Mouse (Mus musculus): ENCODE results near the gene Mycbp. TPM values are rescaled to one million over a fixed set of nuclear protein-coding genes. Genes with fewer than 3 reads are reported as not detected.

Gene Mycbp
- 10 to 100 TPM; 18.3 to 19.5 TPM for total RNA-seq (2021)
- long read RNA-seq, experiment 1, transcript Mycbp-201 (5 exons, 1,685 nt): major isoform, 16 of 20 reads
- long read RNA-seq, experiment 1, partial matches to known transcripts: 0 of 20 reads
- long read RNA-seq, experiment 1, other reads (novel, unspliced or antisense): 3 of 20 reads
- long read RNA-seq, experiment 2, transcript Mycbp-201 (5 exons, 1,685 nt): major isoform, 20 of 22 reads
- long read RNA-seq, experiment 2, partial matches to known transcripts: 0 of 22 reads
- long read RNA-seq, experiment 2, other reads (novel, unspliced or antisense): 1 of 22 reads

- peak within 1 kb of the TSS; percentile 88 for H3K4me3 ChIP-seq
- intact Hi-C loops (cut with DNase I): loop anchor here (2.0 to 5.0 kb wide), 2 partner anchors 317 to 1018 kb away; partner anchors contain the start of gene Cap1
- DNase-seq: peak; percentile 100
- no peak for TF ChIP-seq CTCF (IDR thresholded peaks at IDR 0.05)
- H3K27ac ChIP-seq: peak within 1 kb of the TSS; percentile 87
Measured at GRCm38 (mm10) chr4:123904333-123905125, at the start of gene Mycbp. TSS of gene Mycbp (plus strand) at chr4:123904832.

DNA sequence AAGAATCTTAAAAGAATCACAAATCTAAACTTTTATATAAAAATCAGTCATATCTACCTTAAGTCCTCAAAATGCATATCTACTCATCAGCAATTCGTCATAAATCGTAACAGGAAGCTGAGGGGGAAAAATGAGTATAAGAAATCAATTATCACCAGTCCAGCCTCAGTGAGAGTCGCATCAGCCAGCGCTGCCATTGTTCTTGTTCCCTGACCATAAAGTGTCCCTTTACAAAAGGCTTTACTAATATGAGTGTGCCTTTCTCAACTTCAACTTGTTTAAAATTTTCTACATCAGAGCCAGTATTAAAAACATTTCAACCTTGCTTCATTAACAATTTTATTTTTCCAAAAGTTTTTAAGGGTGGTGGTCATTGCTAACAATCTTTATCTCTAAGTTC lies 47.7 kb upstream of the Mycbp start:
- intact Hi-C loops (cut with DNase I): no loop called here
- no peak overlapping the region for H3K4me3 ChIP-seq
- DNase-seq: no peak
- TF ChIP-seq CTCF (IDR thresholded peaks at IDR 0.05): no peak
- H3K27ac ChIP-seq: no peak overlapping the region

DNA sequence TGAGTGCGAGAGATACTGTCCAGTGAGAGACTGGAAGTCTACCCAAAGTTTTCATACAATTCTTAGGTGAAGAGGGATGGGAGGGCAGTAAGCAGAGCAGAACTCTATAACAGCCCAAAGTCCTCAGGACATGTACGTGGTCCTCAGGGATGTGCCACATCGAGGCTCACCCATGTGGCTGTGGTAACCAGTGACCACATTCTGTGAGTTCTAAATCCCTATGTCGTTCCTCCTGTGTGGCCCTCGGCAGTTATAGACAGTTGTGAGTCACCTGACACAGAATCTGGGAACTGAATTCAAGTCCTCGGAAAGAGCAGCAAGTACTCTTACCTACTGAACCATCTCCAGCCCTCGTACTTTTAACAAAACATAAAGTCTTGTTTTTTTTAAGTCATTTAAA lies 46.5 kb upstream of the Mycbp start:
- TF ChIP-seq CTCF (IDR thresholded peaks at IDR 0.05): no peak
- H3K27ac ChIP-seq: no peak overlapping the region
- DNase-seq: no peak
- no peak overlapping the region for H3K4me3 ChIP-seq
- intact Hi-C loops (cut with DNase I): no loop called here

DNA sequence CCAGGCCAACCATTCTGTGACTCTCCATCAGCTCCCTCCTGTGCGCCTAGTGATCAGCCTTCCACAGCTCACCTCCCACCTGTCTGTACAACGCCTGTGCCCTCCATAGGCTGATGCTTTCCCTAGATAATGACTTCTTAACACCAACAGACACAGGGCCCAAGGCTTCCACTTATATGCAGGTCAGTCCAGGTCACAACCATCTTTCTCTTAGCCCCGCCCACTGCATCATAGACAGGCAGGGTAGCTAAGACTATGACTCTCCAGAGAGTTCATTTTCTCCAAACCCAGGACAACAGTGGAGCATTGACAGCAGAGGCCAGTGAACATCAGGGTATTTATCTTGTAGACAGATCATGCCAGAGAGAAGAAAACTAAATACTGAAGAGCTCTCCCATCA lies 45.3 kb upstream of the Mycbp start, which contains the start of gene 4933427I04Rik:
Gene 4933427I04Rik, plus strand, starts transcription at position 301 of the 400 bp plus-strand sequence.
- DNase-seq: no peak
- Histone ChIP-seq H3K4me3 (no peak within 1 kb of the TSS), H3K27ac (no peak within 1 kb of the TSS)
- intact Hi-C loops (cut with DNase I): no loop called here
- no peak for TF ChIP-seq CTCF (IDR thresholded peaks at IDR 0.05)

GRCm38 (mm10) chr4:123859803-123860202 lies 44.8 kb upstream of the Mycbp start:
- intact Hi-C loops (cut with DNase I): no loop called here
- TF ChIP-seq CTCF (IDR thresholded peaks at IDR 0.05): no peak
- Histone ChIP-seq H3K4me3 (no peak overlapping the region), H3K27ac (no peak overlapping the region)
- no peak for DNase-seq

GRCm38 (mm10) chr4:123860621-123861020 lies 44.0 kb upstream of the Mycbp start:
- intact Hi-C loops (cut with DNase I): no loop called here
- no peak for TF ChIP-seq CTCF (IDR thresholded peaks at IDR 0.05)
- no peak for DNase-seq
- no peak overlapping the region for H3K4me3 ChIP-seq
- no peak overlapping the region for H3K27ac ChIP-seq

DNA sequence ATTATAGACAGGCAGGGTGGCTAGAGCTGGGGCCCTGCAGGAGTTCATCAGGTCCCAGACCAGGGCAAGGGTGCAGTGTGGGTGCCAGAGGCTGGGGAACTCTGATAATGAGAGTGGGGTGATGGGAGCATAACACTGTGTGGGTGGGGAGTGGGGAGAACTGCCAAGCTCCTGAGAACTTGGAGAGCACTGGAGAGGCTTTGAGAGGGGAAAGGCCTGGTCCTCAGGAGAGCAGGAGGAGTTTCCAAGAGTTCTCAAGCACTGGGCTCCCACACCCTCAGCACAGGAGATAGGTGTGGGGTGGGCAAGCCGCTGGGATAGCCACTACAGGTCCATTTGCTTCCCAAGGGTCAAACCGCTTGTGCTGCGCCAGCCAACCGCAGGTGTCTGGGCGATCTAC lies 10.9 kb upstream of the Mycbp start:
- no peak for DNase-seq
- intact Hi-C loops (cut with DNase I): no loop called here
- H3K4me3 ChIP-seq: no peak overlapping the region
- TF ChIP-seq CTCF (IDR thresholded peaks at IDR 0.05): no peak
- H3K27ac ChIP-seq: no peak overlapping the region

- no peak for DNase-seq
- TF ChIP-seq CTCF (IDR thresholded peaks at IDR 0.05): no peak
- no peak overlapping the region for H3K4me3 ChIP-seq
- H3K27ac ChIP-seq: no peak overlapping the region
- intact Hi-C loops (cut with DNase I): no loop called here
Measured at GRCm38 (mm10) chr4:123894295-123894694, 10.3 kb upstream of the Mycbp start.

GRCm38 (mm10) chr4:123898696-123899095 lies 5.9 kb upstream of the Mycbp start:
- peak; percentile 47 for DNase-seq
- TF ChIP-seq CTCF (IDR thresholded peaks at IDR 0.05): peak; percentile 82
- Histone ChIP-seq H3K27ac (no peak overlapping the region), H3K4me3 (no peak overlapping the region)
- intact Hi-C loops (cut with DNase I): loop anchor here (2.0 kb wide), 2 partner anchors 140 to 148 kb away; partner anchors contain the start of gene Akirin1

DNA sequence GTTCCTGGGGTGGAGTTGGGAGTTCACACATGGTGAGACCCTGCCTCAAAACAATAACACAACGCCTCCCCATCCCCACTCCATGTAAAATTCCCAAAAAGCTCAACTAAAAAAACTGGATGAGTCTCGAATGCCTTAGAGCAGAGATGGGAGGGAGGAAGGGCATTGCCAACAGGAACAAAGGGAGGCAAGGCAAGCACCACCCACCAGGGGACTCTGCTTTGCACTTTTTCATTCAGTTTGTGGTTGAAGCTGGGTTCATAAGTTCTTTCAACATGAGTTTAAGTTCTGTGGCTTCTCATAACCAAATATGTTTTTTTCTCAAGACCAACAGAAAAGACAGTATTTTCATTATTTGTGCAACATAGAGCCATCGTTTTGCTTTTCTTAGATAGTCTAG lies 1.2 kb upstream of the Mycbp start:
- no peak for TF ChIP-seq CTCF (IDR thresholded peaks at IDR 0.05)
- no peak overlapping the region for H3K4me3 ChIP-seq
- H3K27ac ChIP-seq: no peak overlapping the region
- no peak for DNase-seq
- intact Hi-C loops (cut with DNase I): loop anchor here (5.0 kb wide), 1 partner anchor 316 kb away; no protein-coding TSS in a partner anchor

DNA sequence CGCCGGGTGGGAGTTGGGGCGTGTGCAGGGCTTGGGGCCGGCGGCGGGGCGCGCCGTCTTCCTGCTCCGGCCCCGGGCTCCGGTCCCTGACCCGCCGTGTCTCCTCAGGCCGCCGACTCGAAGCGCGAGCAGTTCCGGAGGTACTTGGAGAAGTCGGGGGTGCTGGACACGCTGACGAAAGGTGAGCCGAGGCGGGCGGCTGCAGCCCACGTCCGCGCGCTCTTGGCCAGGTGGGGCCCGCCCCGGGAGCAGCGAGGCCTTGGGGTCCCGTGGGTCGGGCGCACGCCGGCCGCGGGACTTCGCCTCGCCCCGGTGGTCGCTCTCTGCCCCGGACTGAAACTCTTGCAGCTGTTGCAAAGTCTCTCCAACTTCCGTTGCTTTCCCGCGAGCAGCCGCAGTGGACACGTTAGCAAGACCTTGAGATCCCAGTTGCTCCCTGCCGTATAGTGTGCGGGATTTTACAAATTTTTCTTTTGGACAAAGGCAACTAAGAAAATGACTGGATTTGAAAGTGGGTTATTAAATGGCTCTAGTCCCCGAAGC lies 565 bp downstream of the Mycbp start:
- intact Hi-C loops (cut with DNase I): loop anchor here (2.0 kb wide), 1 partner anchor 1018 kb away; the partner anchor contains the start of gene Cap1
- Histone ChIP-seq H3K27ac (peak overlapping the region; percentile 87), H3K4me3 (peak overlapping the region; percentile 88)
- no peak for TF ChIP-seq CTCF (IDR thresholded peaks at IDR 0.05)
- DNase-seq: no peak

DNA sequence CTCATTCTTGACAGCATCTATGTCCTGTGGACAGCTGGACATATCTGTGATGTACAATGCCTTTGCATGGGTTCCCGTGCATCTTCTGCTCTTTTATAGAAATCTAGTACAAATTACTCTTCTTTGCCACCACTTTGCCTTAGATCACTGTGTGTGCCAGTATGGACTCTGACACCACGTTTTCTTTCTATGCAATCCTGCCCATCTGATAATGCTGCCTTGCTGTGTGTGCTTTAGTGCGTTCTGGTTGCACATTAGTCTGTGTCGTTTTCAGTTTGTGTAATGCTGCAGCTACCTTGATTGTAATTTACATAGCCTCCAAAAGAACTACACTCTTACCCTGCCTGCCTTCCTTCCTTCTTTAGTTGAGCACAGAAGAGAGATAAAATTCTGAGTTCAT lies 6.9 kb downstream of the Mycbp start:
- intact Hi-C loops (cut with DNase I): no loop called here

DNA sequence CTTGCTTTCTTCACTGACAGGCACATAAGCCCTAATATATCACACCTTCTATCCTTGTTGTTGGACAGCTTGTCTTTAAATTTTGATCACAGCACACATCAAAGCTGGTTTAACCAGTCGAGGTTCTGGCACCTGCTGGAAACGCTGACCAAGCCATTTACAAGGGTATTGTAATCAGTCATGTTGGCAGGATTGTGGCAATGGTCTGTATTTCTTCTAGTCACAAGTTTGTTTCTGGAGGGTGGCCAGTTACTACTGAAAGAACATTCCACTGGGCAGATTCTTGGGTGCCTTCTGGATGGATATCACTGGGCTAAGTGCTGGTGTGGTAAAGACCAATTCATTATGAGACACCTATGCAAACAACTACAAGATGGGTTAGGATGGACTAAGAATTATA lies 7.8 kb downstream of the Mycbp start:
- Histone ChIP-seq H3K27ac (no peak overlapping the region), H3K4me3 (no peak overlapping the region)
- no peak for DNase-seq
- intact Hi-C loops (cut with DNase I): no loop called here
- TF ChIP-seq CTCF (IDR thresholded peaks at IDR 0.05): no peak

More for the DNA sequence above, 6.9 kb downstream of the Mycbp start:
- Histone ChIP-seq H3K27ac (no peak overlapping the region), H3K4me3 (no peak overlapping the region)
- TF ChIP-seq CTCF (IDR thresholded peaks at IDR 0.05): no peak
- DNase-seq: no peak
